Mouse (Mus musculus) thymus, adult 2 months (tissue): ENCODE results near the gene Ankrd1. TPM values are rescaled to one million over a fixed set of nuclear protein-coding genes. Genes with fewer than 3 reads are reported as not detected.
A peak's percentile ranks its signal among the peaks of the same experiment; 100 is the strongest.

ENCODE experiments used
- DNase-seq: peaks from one replicate; pipeline ENCODE4 v3.0.0; 2021
- H3K27ac ChIP-seq: fragments of 200-500 bp; 2 replicates; pipeline ENCODE4 v1.5.1; 2012; ENCODE audit warnings: low read length, control low read depth; ENCODE audit not compliant: control insufficient read depth, insufficient read depth
- H3K27me3 ChIP-seq: fragments of 200-500 bp; 2 replicates; pipeline ENCODE4 v1.6.1; 2012; ENCODE audit warnings: mild to moderate bottlenecking, low read length, moderate library complexity, mixed read lengths; ENCODE audit not compliant: control insufficient read depth, insufficient read depth
- H3K36me3 ChIP-seq: fragments of 200-500 bp; 2 replicates; pipeline ENCODE4 v1.6.1; 2012; ENCODE audit warnings: mild to moderate bottlenecking, low read length, moderate library complexity; ENCODE audit not compliant: control insufficient read depth, insufficient read depth
- H3K4me1 ChIP-seq: fragments of 200-500 bp; replicated peaks from 2 replicates; pipeline ENCODE4 v1.6.1; 2012; ENCODE audit warnings: low read length; ENCODE audit not compliant: control insufficient read depth, insufficient read depth
- H3K4me3 ChIP-seq: fragments of 200-500 bp; 2 replicates; pipeline ENCODE4 v1.5.1; 2012; ENCODE audit warnings: mild to moderate bottlenecking, low read length, control low read depth, moderate library complexity; ENCODE audit not compliant: control insufficient read depth, insufficient read depth
- CTCF ChIP-seq: fragments of 200-500 bp; IDR thresholded peaks from 2 replicates; pipeline ENCODE4 v1.5.1; 2012; ENCODE audit warnings: mild to moderate bottlenecking, control low read depth, low read length, moderate library complexity, borderline replicate concordance; ENCODE audit not compliant: control insufficient read depth, poor library complexity, insufficient read depth; ENCODE audit errors: extremely low read depth
- POLR2A ChIP-seq: fragments of 200-500 bp; IDR thresholded peaks from 2 replicates; pipeline ENCODE4 v1.6.1; 2012; ENCODE audit warnings: mild to moderate bottlenecking, low read length, control low read depth, moderate library complexity; ENCODE audit not compliant: control insufficient read depth, poor library complexity, insufficient read depth; ENCODE audit errors: extremely low read depth
- WGBS: fragments of 180-500 bp; shearing (Covaris S2); methylation state at CpG from one replicate; pipeline ENCODE4 v1.1.7; 2018; 5-methylcytosine and 5-hydroxymethylcytosine counted together
- polyA plus RNA-seq: library from polyadenylated mRNA; depleted of rRNA; stranded (reverse); fragments of >200 nt; gene quantifications from 2 replicates; pipeline ENCODE4 v1.2.3, GENCODE M21; 2012; rRNA removed

Ankrd1 gene
- polyA plus RNA-seq, 1 experiment = 7.7 TPM

GRCm38 (mm10) chr19:36098265-36098664, 21.6 kb downstream of the Ankrd1 start:
- 95% methylated on average over 1 of the region's 1 CpGs for WGBS
- no peak for DNase-seq
- no peaks in the 10 kb centered on the region for H3K4me1 ChIP-seq

GRCm38 (mm10) chr19:36097194-36097593, 22.7 kb downstream of the Ankrd1 start:
- TF ChIP-seq CTCF (no peak), POLR2A (no peak)
- Histone ChIP-seq H3K4me3 (no peak overlapping the region), H3K36me3 (peaks cover 6% of the 10 kb centered on the region; the same call in 1 of the 2 replicates), H3K27ac (no peak overlapping the region), H3K27me3 (no peaks in the 10 kb centered on the region), H3K4me1 (no peaks in the 10 kb centered on the region)
- WGBS = 98% methylated on average over 3 of the region's 3 CpGs
- no peak for DNase-seq

More at GRCm38 (mm10) chr19:36098265-36098664, 21.6 kb downstream of the Ankrd1 start:
- TF ChIP-seq CTCF (no peak), POLR2A (no peak)
- Histone ChIP-seq H3K36me3 (peaks cover 6% of the 10 kb centered on the region; the same call in 1 of the 2 replicates), H3K4me3 (no peak overlapping the region), H3K27me3 (no peaks in the 10 kb centered on the region), H3K27ac (no peak overlapping the region)

GRCm38 (mm10) chr19:36090781-36091180, 29.1 kb downstream of the Ankrd1 start:
- Histone ChIP-seq H3K4me1 (no peaks in the 10 kb centered on the region), H3K27me3 (no peaks in the 10 kb centered on the region), H3K36me3 (peaks cover 21% of the 10 kb centered on the region), H3K4me3 (no peak overlapping the region), H3K27ac (no peak overlapping the region)
- WGBS = 40% methylated on average over 5 of the region's 5 CpGs
- DNase-seq = no peak
- TF ChIP-seq POLR2A (no peak), CTCF (no peak)

GRCm38 (mm10) chr19:36083262-36084225, 36.4 kb downstream of the Ankrd1 start, which contains the start of gene Rpp30:
Gene Rpp30, plus strand, starts transcription at chr19:36083716.
- H3K27me3 ChIP-seq = no peaks in the 10 kb centered on the region
- WGBS = 2% methylated on average over 34 of the region's 34 CpGs
- H3K4me1 ChIP-seq = peaks cover 7% of the 10 kb centered on the region
- peaks cover 7% of the 10 kb centered on the region; the same call in 1 of the 2 replicates for H3K36me3 ChIP-seq
- TF ChIP-seq POLR2A (peak; percentile 59), CTCF (0 out of 2 replicates have a peak, but pooled peaks have one; percentile 32)
- DNase-seq = peak; percentile 79
- peak within 1 kb of the TSS; percentile 86 for H3K4me3 ChIP-seq
- no peak within 1 kb of the TSS for H3K27ac ChIP-seq

GRCm38 (mm10) chr19:36082606-36083261, 37.2 kb downstream of the Ankrd1 start:
- Histone ChIP-seq H3K4me3 (no peak overlapping the region), H3K36me3 (no peaks in the 10 kb centered on the region; the same call in 1 of the 2 replicates), H3K4me1 (peaks cover 7% of the 10 kb centered on the region), H3K27me3 (no peaks in the 10 kb centered on the region), H3K27ac (no peak overlapping the region)
- WGBS = 53% methylated on average over 7 of the region's 7 CpGs
- DNase-seq = peak; percentile 52
- no peak for TF ChIP-seq POLR2A
- TF ChIP-seq CTCF = no peak

GRCm38 (mm10) chr19:36062801-36063529, 56.9 kb downstream of the Ankrd1 start:
- Histone ChIP-seq H3K4me3 (no peak overlapping the region), H3K4me1 (no peaks in the 10 kb centered on the region), H3K36me3 (no peaks in the 10 kb centered on the region), H3K27me3 (no peaks in the 10 kb centered on the region; the same call in 1 of the 2 replicates), H3K27ac (no peak overlapping the region)
- DNase-seq = no peak
- WGBS = 56% methylated on average over 2 of the region's 2 CpGs
- no peak for TF ChIP-seq CTCF
- TF ChIP-seq POLR2A = no peak

Other genes starting within 250 kb of the Ankrd1 start
- 5.4 and 5.5 TPM in 2 replicates for gene Htr7, start 62.6 kb downstream of the Ankrd1 start, polyA plus RNA-seq
- gene Rpp30, start 36.4 kb downstream of the Ankrd1 start, polyA plus RNA-seq = 4.9 TPM in 2 replicates
- gene Pcgf5, start 228.2 kb upstream of the Ankrd1 start, polyA plus RNA-seq = 18.5 and 21.2 TPM in 2 replicates